Mouse (Mus musculus) liver, embryonic 14 days (tissue): ENCODE results near the gene Cramp1l. TPM values are rescaled to one million over a fixed set of nuclear protein-coding genes. Genes with fewer than 3 reads are reported as not detected.

Source experiments
- polyA plus RNA-seq: library from polyadenylated mRNA; depleted of rRNA; stranded (reverse); fragments of >200 nt; gene quantifications from 2 replicates; pipeline ENCODE4 v1.2.3, GENCODE M21; 2012; rRNA removed

The Cramp1l gene
- 7.1 and 8.3 TPM in 2 replicates for polyA plus RNA-seq

GRCm38 (mm10) chr17:25015655-25016291 lies at the start of gene Cramp1l, which contains the start of gene Ift140:
Gene Cramp1l, minus strand, starts transcription at chr17:25015788.
Gene Ift140, plus strand, starts transcription at chr17:25016085.

DNA sequence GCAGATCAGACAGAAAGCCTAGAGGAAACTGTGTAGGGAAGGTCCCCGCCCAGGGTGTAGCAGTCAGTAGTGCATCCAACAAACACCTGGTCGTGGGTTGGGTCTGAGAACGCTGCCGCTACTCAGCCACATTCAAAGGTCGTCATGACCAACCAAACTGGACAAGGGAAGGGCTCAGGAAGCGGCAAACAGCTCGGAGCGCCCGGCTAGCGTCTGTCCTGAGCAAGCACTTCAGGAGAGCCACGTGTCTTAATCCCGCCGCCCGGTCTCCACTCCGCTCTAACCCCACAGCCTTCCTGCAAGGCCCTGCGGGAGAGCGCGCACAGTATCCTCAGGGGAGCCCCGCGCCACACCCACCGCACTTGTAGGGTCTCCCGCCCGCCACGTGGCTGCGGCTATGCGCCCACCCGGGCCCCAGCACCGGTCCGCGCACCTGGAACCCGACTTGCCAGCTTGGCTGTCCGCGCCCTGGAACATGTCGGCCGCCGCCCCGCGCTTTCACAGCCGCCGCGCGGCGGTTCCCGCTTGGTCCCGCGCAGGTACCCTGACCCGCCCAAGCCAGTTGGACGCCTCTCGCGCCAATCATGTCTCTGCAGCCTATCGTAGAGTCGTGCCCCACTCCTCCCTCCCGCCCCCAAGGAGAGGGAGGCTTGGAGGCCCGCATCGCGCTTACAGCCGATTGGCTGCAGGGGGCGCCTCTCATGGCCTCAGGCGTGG lies 55.3 kb downstream of the Cramp1l start, which contains the start of gene Jpt2:
Gene Jpt2, minus strand, starts transcription at position 555 of the 717 bp plus-strand sequence.

DNA sequence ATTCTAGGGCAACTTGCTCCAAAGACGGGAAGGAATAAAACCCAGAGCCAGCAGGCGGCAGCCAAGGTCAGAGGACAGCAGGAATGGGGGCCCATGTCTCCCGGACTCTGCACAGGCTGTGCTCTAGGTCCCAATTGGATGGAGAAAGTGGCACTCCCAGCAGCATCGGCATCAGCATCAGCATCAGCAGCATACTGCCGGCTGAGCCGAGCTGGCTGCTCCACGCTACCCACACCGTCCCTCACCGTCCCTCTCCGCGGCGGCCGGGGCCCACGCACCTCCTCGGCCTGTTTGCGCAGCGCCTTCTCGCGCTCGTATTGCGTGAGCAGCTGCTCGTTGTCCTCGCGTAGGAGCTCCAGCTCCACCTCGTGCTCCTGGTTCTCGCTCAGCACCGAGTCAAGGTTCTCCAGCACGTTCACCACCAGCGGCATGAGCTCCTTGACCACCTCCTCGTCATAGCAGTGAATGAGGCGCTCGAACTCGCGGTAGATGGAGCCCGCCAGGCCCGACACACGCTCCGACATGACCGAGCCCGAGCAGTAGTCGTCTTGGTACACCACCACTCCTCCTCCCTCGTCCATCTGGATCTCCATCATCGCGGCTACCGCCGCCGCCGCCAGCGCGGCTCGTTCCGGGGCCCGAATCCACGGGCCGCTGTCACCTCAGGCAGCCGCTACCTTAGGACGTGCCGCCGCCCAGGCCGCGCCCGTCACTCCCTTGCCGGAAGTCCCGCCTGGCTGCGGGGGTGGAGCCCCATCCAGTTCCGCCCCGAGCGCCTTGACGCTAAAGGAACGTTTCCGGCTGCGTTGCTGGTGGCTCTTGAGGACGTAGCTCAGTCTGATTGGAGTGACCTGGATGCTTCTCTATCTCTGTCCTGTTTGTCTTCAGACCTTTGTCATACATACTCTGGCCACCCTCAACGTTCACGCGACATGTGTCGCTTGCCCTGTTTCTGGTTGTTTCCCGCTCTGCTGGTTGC lies 79.0 kb downstream of the Cramp1l start, which contains the start of gene Mapk8ip3:
Gene Mapk8ip3, minus strand, starts transcription at position 719 of the 979 bp plus-strand sequence.

Other genes with a start within 250 kb of the Cramp1l start
- gene Meiob, start 211.5 kb downstream of the Cramp1l start, polyA plus RNA-seq = 0.71 and 0.81 TPM in 2 replicates
- 56.3 and 67.1 TPM in 2 replicates for gene Hagh, start 175.6 kb downstream of the Cramp1l start, polyA plus RNA-seq
- gene Fahd1, start 165.4 kb downstream of the Cramp1l start, polyA plus RNA-seq = 21.3 and 22.2 TPM in 2 replicates
- gene Igfals, start 149.8 kb downstream of the Cramp1l start, polyA plus RNA-seq = 3.2 and 3.9 TPM in 2 replicates
- gene Nubp2, start 129.4 kb downstream of the Cramp1l start, polyA plus RNA-seq = 23.3 and 35.0 TPM in 2 replicates
- gene Spsb3, start 129.1 kb downstream of the Cramp1l start, polyA plus RNA-seq = 22.9 and 27.5 TPM in 2 replicates
- 7.7 and 8.7 TPM in 2 replicates for gene Eme2, start 120.7 kb downstream of the Cramp1l start, polyA plus RNA-seq
- gene Mrps34, start 120.7 kb downstream of the Cramp1l start, polyA plus RNA-seq = 44.0 and 47.7 TPM in 2 replicates
- gene Nme3, start 119.3 kb downstream of the Cramp1l start, polyA plus RNA-seq = 47.2 and 54.4 TPM in 2 replicates
- gene Mapk8ip3, start 78.8 kb downstream of the Cramp1l start, polyA plus RNA-seq = 29.7 and 32.2 TPM in 2 replicates
- 23.3 and 28.1 TPM in 2 replicates for gene Jpt2, start 55.1 kb downstream of the Cramp1l start, polyA plus RNA-seq
- 54.0 and 61.2 TPM in 2 replicates for gene Ift140, start 297 bp upstream of the Cramp1l start, polyA plus RNA-seq
- 2.4 and 3.1 TPM in 2 replicates for gene Tmem204, start 67.8 kb upstream of the Cramp1l start, polyA plus RNA-seq
- 7.4 and 8.8 TPM in 2 replicates for gene Telo2, start 100.2 kb upstream of the Cramp1l start, polyA plus RNA-seq
- 0.02 TPM in 1 of 2 replicates, not detected in the other for gene Ptx4, start 105.0 kb upstream of the Cramp1l start, polyA plus RNA-seq
- gene Clcn7, start 117.6 kb upstream of the Cramp1l start, polyA plus RNA-seq = 6.7 and 8.2 TPM in 2 replicates
- gene Ccdc154, start 146.7 kb upstream of the Cramp1l start, polyA plus RNA-seq = 0.02 and 0.03 TPM in 2 replicates
- gene Gm38655, start 159.7 kb upstream of the Cramp1l start, polyA plus RNA-seq = not detected in 2 replicates
- gene BC003965, start 168.8 kb upstream of the Cramp1l start, polyA plus RNA-seq = 13.3 and 13.8 TPM in 2 replicates
- 30.9 and 38.3 TPM in 2 replicates for gene Unkl, start 172.6 kb upstream of the Cramp1l start, polyA plus RNA-seq
- gene Gnptg, start 224.3 kb upstream of the Cramp1l start, polyA plus RNA-seq = 10.3 and 11.4 TPM in 2 replicates
- 13.1 and 15.0 TPM in 2 replicates for gene Tsr3, start 224.4 kb upstream of the Cramp1l start, polyA plus RNA-seq
- gene Baiap3, start 240.6 kb upstream of the Cramp1l start, polyA plus RNA-seq = 0.23 and 0.25 TPM in 2 replicates